Mouse (Mus musculus) right cerebral cortex, postnatal 36 days (tissue): ENCODE data around the gene Panx2.

Source experiments
- DNase-seq, 2 experiments: peaks; one replicate each; pipeline ENCODE4 v3.0.0; 2022; ENCODE audit warnings: low spot score in 2 of 2, mixed read lengths in 1 of 2

The Panx2 gene

DNA sequence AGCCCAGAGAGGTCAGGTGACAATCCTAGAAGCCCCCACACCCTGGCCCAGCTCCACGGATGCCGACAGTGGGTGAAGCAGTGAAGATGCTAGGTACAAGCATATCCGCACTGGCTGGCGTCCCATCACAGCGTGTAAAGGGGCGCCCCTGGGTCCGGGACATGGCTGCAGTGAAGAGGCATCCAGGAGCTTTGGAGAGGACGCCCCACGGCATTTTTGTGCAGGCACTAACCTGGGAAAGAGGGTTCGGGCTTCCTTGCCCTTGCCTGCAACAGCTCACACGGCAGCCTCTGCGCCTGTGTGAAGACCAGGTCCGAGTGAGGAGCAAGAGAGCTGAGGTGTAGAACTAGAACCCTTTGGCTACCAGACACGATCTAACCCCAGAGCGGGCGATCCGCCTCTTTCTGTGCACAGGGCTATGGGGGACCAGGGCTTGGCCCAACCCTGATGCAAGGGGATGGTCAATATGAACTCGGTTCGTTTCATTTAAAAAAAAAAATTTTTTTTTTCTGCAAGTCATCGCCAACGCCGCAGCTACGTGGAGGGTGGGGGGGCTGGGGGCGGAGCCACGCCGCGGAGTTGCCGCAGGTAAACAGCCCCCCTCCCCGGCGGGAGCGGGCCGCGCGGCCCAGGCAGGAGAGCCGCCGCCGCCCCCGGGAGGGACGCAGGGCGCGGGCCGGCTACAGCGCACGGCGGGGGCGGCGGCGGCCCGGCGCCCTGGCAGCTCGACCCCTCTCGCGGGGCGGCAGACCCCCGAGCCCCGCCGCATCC lies at the start of gene Panx2:
Gene Panx2, plus strand, starts transcription at position 574 of the 771 bp plus-strand sequence.
- no peak for DNase-seq

DNA sequence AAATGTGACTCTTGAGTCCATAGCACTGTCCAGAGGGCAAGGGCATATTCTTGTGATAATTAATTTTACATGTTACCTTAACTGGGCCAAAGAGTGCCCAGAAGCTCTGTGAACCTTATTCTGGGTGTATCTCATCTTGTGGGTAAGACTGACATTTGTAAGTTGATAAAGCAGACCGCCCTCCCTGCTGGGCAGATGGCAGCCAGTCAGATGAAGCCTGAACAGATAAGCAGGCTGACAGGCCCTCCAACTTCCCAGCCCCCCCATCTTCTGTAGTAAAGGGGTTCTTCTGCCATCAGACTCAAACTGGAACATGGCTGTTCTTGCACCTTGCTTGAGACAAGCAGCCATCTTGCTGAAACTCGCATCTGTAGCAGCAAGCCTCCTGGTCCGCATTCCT lies 42.8 kb upstream of the Panx2 start:
- no peak for DNase-seq

DNA sequence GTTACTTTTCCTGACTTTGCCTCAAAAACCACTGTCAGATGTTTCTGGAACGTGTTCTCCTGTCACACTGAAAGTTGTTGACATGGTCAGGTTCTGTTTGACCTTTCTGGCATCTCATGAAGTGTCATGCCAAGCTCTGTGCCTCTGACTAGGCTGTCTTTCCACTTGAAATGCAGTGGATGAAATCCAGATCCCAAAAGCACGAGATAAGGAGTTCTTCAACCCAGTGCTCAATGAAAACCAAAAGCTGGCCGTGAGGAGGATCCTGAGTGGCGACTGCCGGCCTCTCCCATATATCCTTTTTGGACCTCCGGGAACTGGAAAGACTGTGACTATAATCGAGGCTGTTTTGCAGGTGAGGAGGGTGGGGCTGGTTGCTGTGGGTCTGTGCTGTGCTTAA lies 39.4 kb upstream of the Panx2 start:
- DNase-seq, result no peak

DNA sequence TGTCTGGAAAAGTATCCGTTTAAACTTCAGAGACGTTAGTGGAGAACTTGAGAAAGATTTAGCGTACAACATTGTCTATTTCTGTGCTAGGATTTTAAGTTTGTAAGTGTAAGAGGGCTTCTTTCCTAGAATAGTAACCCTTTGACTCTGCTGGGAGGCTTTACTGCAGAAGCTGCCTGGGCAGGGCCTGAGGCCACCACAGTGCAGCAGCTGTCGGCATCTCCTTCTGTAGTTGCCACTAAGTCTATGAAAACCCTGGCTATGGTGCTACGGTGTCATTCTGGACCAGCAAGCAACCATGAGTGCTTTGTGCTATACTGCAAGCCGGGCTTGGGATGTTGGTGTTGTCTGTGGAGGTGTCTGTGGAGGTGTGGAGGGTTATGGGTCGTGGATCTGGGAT lies 39.0 kb upstream of the Panx2 start:
- DNase-seq, result no peak

DNA sequence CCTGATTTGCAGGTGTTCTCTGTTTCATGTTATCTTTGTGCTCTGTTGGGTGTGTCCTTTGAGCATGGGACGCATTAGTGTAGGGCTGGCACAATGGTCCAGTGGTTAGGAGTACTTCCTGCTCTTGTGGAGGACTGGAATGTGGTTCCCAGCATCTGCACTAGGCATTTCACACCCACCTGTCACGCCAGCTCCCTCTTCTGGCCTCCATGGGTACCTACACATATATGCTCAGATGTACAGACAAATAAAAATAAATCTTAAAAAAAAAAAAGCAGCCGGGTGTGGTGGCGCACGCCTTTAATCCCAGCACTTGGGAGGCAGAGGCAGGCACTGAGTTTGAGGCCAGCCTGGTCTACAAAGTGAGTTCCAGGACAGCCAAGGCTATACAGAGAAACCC lies 15.2 kb upstream of the Panx2 start:
- DNase-seq, result no peak

DNA sequence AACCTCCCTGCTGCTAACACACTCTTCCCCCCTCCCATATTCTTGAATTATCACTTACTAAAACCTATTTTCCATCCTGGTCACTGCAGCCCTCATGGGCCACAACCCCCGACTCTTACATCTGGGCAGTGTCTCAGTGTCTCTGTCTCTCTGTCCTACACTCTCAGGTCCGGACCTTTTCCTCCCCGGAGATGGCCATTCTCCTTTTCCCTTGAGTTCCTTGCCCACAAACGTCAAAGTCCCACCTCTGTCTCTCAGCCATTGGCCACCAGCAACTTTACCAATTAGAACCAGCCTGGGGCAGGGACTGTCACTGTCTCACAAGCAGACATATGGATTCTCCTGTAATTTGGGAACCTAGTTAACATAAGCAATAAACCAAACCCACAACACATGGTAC lies 13.2 kb upstream of the Panx2 start:
- no peak for DNase-seq

DNA sequence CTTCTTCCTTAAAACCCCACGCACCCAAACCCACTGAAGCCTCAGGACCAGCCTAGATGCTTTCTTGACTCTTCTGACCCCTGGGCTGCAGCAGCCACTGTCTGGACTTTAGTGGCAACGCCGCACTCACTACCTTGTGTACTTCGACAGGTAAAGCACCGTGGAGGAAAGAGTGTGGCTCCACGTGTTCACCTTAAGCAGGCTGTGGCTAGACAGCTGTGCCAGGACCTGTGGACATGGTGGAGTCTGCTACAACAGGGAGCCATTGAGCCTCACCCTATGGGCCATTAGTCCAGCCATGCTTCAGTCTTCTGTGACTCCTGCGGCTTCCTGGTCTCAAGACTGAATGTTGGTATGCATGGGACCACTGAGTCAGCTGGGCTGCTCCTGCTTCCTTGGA lies 4.9 kb upstream of the Panx2 start:
- DNase-seq, result no peak

DNA sequence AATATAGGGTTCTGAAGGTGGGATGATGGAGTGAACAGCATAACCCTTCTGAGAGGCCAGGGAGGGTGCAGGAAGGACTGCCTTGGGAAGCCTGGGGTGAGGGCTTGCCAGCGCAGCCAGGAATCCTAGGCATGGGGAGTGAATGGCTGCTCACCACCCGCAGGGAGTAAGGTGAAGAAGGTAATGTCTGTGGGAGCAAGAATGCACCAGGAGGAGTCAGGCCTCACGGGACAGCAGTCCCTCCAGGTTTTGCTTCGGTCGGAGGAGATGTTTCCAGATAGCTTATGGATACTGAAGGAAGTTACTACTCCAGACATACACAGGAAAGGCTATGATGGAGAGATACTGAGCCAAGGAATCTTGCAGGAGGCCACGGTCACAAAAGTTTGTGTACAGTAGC lies 798 bp upstream of the Panx2 start:
- no peak for DNase-seq

DNA sequence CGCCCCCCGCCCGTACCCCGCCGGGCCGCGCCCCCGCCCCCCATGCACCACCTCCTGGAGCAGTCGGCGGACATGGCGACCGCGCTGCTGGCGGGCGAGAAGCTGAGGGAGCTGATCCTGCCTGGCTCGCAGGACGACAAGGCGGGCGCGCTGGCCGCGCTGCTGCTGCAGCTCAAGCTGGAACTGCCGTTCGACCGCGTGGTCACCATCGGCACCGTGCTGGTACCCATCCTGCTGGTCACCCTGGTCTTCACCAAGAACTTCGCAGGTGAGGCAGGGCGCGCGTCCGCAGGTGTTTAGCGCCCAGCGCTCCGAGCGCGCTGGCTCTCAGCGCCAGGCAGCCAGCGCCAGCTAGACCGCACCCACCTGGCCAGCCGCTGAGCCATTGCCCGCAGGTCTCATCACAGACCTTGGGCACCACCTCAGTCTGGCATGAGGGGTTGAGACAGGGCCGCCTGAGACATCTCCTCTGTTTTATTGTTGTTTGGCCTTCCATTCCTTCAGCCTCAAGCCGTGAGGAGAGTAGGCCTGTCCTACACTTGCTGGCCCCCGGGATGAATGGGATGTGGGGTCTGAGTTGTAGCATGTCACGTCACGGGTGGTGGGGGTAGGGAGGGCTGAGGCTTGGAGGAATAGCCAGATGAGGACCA lies 623 bp downstream of the Panx2 start:
- no peak for DNase-seq

DNA sequence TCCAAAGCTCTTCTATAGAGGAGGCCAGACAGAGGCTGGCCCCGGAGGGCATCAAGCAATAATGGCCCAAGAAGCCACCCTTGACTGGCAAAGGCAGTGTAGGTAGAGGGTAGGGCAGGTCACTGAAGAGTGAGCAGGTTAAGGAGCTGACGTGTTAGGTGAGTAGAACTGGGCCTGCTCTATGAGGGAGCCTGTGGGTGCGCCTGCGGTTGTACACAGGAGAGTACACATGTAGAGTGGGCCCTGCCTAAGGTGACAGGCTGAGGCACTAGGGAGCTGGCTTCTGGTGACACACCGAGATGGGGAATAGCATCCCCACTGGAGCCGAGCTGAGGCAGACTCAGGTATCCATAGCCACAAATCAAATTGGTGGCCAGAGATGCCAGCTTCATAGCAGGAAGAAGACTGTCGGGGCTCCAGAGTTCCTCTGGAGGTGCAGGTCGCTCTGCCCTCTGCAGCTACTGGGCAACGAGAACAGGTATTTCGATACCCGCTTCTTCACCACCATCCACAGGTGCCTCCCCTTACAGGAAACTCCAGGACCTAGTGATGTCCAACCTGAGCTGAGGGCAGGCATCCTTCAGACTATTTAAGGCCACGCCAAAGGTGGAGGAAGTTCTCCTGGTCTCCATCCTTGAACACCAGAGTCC lies 1.4 kb downstream of the Panx2 start:
- no peak for DNase-seq

DNA sequence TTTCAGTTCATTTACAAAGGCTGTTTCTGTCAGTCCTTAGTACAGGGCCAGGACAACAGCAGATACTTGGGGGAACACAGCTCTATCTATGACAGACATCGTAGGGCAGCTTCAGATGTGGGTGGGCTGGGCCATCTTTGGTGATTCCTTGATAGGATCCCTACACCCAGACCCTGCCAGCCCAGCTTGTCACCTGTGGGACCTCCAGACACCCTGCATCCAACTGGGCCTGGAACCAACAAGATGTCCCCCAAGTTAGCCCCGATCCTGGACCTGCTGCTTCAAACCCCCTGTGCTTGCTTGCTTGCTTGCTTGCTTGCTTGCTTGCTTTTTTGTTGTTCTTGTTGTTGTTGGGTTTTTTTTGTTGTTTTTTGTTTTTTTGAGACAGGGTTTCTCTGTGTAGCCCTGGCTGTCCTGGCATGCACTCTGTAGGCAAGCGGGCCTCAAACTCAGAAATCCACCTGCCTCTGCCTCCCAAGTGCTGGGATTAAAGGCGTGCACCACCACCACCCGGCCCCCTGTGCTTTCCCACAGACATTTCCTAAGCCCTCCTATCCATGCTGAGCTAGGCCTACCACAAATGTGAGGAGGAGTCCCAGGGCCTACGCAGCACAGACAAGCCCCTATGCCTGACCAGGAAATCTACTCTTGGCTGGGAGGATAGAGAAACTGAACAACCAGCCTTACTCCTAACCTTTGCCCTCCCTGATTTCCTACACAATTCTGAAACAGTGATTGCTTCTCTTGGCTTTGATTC lies 2.4 kb downstream of the Panx2 start:
- DNase-seq, result no peak

DNA sequence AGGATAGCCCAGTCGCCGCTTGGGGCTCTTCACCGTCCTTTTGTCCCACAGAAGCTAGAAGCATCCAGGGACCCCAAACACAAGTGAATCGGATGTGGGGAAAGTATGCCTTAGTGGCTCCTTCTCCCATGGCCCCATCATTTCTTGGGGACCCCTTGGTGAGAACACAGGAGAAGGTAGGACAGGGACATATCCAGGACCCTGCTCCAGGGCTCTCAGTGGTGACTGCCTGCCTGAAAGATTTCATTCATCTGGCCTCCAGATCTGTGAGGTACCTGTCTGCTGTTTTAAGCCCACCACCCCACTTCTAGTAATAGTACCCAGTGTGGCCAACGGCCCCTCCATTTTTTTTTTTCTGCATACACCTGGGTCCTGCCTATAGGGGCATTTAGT lies 3.0 kb downstream of the Panx2 start:
- DNase-seq, result no peak

DNA sequence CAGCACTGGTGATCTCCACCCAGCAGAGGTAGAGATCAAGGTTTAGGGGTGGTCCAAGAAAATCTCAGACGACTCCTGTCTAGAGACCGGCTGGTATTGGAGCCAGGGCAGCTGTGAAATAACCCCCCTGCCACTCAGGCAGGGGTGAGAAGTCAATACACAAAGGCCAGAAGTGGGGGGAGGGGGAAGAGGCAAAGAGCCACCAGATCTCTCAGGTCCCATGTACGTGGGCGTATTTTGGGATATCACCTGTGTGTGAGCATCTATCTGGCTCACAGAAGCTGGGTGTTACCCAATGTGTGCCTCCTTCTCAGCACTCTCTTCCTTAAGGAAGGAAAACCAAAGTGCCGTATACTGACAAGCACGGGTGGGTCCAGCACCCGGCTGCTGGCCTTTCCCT lies 3.5 kb downstream of the Panx2 start:
- DNase-seq, result no peak

DNA sequence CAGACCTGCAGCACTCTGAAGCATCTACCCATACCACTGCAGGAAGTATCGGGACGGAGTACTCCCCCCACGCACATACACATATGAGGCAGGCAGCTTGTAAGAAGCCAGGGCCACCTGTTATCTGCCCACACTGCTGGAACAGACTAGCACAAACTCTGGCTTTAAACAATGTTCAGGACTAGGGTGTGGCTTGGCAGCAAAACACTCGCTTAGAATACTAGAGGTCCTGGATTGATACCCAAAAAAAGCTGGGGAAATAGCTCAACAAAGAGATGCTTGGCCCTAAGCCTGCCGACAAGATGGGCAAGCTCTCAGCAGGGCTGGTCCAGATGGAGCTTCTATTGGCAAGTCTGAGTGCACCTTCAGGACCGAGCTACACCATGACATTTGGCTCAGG lies 4.0 kb downstream of the Panx2 start:
- DNase-seq, result peak; percentile 58 to 68

DNA sequence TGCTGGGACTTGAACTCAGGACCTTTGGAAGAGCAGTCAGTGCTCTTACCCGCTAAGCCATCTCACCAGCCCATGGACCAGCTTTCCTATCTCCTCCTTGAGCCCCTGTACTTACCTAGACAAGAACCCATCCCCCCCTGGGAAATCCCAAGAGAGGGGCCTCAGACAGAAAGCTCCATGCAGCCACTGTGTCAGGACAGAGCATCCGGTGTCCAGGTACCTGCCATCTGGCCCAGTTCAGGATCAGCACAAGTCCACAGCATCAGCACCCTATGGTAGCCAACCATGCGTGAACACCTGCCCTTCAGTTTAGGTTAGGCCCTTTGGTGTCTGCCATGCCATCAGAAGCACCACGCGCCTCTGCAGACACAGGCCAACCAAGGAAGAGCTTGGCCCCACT lies 5.4 kb downstream of the Panx2 start:
- DNase-seq, result no peak

DNA sequence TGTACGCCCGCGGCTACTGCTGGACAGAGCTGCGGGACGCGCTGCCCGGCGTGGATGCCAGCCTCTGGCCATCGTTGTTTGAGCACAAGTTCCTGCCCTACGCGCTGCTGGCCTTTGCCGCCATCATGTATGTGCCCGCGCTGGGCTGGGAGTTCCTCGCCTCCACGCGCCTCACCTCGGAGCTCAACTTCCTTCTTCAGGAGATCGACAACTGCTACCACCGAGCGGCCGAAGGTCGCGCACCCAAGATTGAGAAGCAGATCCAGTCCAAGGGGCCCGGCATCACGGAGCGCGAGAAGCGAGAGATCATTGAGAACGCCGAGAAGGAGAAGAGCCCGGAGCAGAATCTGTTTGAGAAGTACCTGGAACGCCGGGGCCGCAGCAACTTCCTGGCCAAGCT lies 8.1 kb downstream of the Panx2 start:
- no peak for DNase-seq

DNA sequence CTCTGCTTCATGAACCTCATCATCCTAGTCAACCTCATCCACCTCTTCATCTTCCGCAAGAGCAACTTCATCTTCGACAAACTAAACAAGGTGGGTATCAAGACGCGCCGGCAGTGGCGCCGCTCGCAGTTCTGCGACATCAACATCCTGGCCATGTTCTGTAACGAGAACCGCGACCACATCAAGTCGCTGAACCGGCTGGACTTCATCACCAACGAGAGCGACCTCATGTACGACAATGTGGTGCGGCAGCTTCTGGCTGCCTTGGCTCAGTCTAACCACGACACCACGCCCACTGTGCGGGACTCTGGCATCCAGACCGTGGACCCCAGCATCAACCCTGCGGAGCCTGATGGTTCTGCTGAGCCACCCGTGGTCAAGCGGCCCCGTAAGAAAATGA lies 8.7 kb downstream of the Panx2 start:
- no peak for DNase-seq

DNA sequence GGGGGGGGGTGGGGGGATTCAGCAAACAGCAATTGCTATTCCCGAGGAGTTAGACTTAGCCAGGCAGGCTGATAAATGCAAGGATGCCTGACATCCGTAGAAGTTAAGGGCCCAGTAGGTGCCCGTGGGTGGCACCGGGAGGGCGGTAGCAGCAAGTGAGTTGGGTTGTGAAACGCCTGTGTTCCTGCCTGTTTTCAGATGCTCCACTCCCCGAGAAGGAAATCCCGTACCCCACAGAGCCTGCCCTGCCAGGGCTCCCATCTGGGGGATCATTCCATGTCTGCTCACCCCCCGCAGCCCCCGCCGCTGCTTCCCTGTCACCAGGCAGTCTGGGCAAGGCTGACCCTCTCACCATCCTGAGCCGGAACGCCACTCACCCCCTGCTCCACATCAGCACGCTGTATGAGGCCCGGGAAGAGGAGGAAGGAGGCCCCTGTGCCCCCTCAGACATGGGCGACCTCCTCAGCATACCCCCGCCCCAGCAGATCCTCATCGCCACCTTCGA lies 9.9 kb downstream of the Panx2 start:
- DNase-seq, result no peak

DNA sequence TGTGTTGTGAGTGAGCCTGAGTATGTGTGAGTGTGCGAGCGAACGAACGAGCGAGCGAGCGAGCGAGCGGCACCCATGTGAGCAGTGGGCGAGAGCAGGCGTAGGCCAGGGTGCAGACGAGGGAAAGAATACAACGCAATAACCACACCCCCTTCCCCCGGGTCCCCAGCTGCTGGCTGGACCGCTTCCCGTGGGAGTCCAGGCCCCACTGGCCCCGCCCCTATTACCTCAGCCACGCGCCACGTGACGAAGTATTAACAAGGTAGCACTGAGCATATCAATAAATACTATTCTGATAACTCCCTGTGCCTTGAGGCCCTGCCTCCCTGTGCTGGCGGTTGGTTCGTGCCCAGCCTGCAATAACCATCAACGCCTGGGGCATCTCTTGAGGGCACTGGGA lies 11.1 kb downstream of the Panx2 start:
- no peak for DNase-seq

DNA sequence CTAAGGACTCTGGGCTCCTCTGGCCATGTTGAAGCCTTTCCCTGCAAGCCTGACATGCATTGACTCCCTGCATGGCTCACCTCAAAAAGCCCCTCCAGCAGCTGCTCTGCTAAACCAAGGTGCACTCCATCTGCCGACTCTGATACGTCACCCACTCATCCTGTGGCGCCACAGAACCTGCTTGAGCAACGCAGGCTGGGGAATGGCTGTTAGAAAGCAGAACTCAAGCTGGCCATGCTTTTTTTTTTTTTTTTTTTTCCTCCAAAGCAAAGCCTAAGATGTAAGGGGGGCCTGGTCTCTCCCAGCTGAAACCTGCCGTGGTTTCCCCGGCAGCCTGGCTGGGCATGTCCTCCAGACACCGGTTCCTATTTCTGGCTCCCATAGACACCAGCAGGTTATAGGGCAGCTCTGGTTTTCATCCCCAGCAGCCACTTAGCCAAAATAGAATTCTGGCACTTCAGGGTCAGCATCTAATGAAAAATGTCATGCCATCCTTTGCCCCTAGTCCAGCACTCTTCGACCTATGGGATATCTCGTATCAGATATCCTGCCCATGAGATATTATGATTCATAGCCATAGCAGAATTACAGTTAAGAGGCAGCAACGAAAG lies 14.6 kb downstream of the Panx2 start:
- no peak for DNase-seq

DNA sequence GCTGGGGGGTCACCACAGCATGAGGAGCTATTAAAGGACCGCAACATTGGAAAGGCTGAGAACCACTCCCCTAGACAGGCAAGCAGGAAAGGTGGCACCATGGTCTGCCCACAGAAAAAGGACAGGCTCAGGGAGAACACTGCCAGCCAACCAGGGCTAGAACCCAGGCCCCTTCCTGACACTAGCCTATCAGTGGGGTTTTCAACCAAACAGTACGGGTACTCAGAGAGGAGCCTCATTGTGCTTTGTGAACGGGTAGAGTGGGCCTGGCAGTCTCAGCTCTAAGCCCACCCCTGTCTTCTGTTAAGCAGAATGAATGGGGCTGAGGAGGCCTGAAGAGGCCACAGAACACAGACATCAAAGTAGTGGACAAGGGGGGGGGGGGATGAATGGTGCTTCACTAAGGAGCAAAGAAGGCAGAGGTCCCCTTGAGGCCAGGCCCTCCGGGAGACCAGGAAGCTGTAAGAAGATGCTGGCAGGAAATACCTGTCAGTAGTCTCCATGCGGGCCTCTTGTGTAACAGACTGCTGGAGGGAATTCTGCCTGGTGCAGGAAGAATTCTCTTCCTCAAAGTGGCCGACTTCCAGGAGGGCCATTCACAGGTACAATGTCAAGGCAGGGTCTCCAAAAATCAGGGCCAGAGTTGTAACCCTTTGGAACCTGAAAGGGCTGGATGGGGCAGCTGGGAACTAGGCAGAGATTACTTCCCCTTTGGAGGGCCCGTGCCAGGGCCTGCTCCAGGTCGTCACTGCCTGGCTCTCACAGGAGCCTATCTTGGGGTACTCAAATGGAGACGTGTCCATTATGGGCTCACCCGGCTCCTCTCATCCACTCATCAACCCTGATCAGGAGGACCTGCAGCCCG lies 15.3 kb downstream of the Panx2 start, which contains the start of gene Trabd:
Gene Trabd, plus strand, starts transcription at position 512 of the 865 bp plus-strand sequence.
- no peak for DNase-seq
